Mouse (Mus musculus): ENCODE results near the gene Fam193a. TPM values are rescaled to one million over a fixed set of nuclear protein-coding genes. Genes with fewer than 3 reads are reported as not detected.

Fam193a gene
- polyA plus RNA-seq, 1 experiment, result 40.2 TPM

DNA sequence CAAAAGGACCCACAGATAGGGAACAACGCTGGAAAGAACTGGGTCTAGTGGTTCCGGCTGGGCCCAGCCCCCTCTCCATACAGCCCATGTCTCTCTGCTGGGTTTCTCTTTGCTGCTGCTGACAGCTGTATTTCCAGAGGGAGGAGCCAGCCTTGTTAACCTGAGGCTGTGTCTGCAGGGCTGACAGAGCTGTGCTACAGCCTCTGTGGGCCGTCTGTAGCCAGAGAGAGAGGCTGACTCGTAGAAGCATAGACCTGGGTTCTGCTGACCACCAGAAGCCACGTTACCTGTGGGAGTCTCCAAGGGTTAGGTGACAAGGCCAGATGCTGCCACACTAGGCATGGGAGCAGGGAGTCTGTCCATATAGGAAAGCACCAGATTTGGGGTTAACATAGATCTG lies 163.3 kb downstream of the Fam193a start:
- no peaks in the 10 kb centered on the region for H3K9me3 ChIP-seq (replicated peaks; ENCODE audit: control insufficient read depth, insufficient read depth, low read length, poor library complexity, severe bottlenecking)
- TF ChIP-seq CTCF (IDR thresholded peaks at IDR 0.05; ENCODE audit: low read depth, low read length) (no peak), POLR2A (IDR thresholded peaks at IDR 0.05; ENCODE audit: insufficient read depth, low read length) (no peak), EP300 (IDR thresholded peaks at IDR 0.05; ENCODE audit: insufficient read depth, low read depth, low read length) (no peak)
- no peaks in the 10 kb centered on the region for H3K4me1 ChIP-seq (ENCODE audit: control insufficient read depth, insufficient read depth, low read length)
- H3K27ac ChIP-seq (ENCODE audit: insufficient read depth, low read length), result no peak overlapping the region
- no peak overlapping the region for H3K9ac ChIP-seq (ENCODE audit: low read depth, poor library complexity, severe bottlenecking)
- H3K27me3 ChIP-seq (ENCODE audit: control insufficient read depth, insufficient read depth, low read length, poor library complexity, severe bottlenecking), result no peaks in the 10 kb centered on the region
- no peaks in the 10 kb centered on the region for H3K36me3 ChIP-seq (ENCODE audit: control insufficient read depth, insufficient read depth, low read length, poor library complexity, severe bottlenecking)
- H3K4me3 ChIP-seq (ENCODE audit: low read depth, low read length), result no peak overlapping the region

DNA sequence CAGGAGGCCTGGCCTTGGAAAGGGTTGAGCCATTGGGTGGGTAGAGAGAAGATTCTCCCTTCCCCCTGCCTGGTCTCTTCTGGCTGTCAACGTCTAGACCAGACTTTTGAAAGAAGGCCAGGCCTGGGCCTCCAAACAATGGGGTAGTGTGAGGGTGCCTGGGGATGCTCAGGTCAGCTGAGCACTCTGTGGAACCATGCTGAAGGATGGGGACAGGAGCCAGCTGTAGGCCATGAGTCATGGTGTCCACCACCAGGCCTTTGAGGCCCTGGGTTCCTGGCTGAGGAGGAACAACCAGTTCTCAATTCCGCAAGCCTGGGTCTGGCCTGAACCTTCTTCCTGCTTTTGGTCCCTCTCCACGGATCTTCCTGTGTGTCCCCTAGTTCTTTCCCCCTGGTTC lies 164.1 kb downstream of the Fam193a start:
- Histone ChIP-seq H3K9me3 (replicated peaks; ENCODE audit: control insufficient read depth, insufficient read depth, low read length, poor library complexity, severe bottlenecking) (no peaks in the 10 kb centered on the region), H3K36me3 (ENCODE audit: control insufficient read depth, insufficient read depth, low read length, poor library complexity, severe bottlenecking) (no peaks in the 10 kb centered on the region), H3K27ac (ENCODE audit: insufficient read depth, low read length) (no peak overlapping the region), H3K9ac (ENCODE audit: low read depth, poor library complexity, severe bottlenecking) (no peak overlapping the region), H3K4me3 (ENCODE audit: low read depth, low read length) (no peak overlapping the region), H3K4me1 (ENCODE audit: control insufficient read depth, insufficient read depth, low read length) (no peaks in the 10 kb centered on the region), H3K27me3 (ENCODE audit: control insufficient read depth, insufficient read depth, low read length, poor library complexity, severe bottlenecking) (no peaks in the 10 kb centered on the region)
- TF ChIP-seq EP300 (IDR thresholded peaks at IDR 0.05; ENCODE audit: insufficient read depth, low read depth, low read length) (no peak), POLR2A (IDR thresholded peaks at IDR 0.05; ENCODE audit: insufficient read depth, low read length) (no peak), CTCF (IDR thresholded peaks at IDR 0.05; ENCODE audit: low read depth, low read length) (no peak)

DNA sequence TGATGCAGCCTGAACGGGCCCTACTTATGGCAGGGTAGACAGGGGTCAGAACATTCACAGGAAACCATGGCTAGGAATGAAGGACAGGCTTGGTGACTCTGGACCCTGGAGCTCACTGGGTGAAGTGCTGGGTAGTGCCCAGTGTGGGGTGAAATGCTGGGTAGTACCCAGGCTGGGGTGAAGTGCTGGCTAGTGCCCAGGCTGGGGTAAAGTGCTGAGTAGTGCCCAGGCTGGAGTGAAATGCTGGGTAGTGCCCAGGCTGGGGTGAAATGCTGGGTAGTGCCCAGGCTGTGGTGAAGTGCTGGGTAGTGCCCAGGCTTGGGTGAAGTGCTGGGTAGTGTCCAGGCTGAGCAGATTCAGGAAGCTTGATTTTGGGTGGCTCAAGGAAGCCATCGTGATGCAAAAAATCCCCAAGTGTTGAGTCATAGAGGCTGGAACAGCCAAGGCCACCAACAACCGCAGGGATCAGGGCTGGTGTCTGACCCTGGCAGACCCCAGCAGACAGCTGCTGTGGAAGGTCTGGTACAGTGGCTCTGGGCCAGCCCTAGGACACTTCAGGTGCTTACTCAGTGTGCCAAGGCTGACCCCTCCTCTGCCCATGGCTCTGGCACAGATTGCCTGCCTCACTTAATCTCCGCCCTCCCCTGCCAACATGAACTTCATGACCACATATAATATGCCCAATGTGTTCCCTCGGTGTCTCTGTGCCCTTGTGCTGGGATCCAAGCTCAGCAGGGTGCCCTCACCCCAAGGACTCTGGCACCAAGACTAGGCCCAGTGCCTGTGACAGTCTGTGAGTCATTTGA lies 165.2 kb downstream of the Fam193a start:
- TF ChIP-seq CTCF (IDR thresholded peaks at IDR 0.05; ENCODE audit: low read depth, low read length) (no peak), EP300 (IDR thresholded peaks at IDR 0.05; ENCODE audit: insufficient read depth, low read depth, low read length) (no peak), POLR2A (IDR thresholded peaks at IDR 0.05; ENCODE audit: insufficient read depth, low read length) (no peak)
- Histone ChIP-seq H3K4me1 (ENCODE audit: control insufficient read depth, insufficient read depth, low read length) (no peaks in the 10 kb centered on the region), H3K9ac (ENCODE audit: low read depth, poor library complexity, severe bottlenecking) (no peak overlapping the region), H3K4me3 (ENCODE audit: low read depth, low read length) (no peak overlapping the region), H3K36me3 (ENCODE audit: control insufficient read depth, insufficient read depth, low read length, poor library complexity, severe bottlenecking) (no peaks in the 10 kb centered on the region), H3K9me3 (replicated peaks; ENCODE audit: control insufficient read depth, insufficient read depth, low read length, poor library complexity, severe bottlenecking) (no peaks in the 10 kb centered on the region), H3K27ac (ENCODE audit: insufficient read depth, low read length) (no peak overlapping the region), H3K27me3 (ENCODE audit: control insufficient read depth, insufficient read depth, low read length, poor library complexity, severe bottlenecking) (no peaks in the 10 kb centered on the region)

DNA sequence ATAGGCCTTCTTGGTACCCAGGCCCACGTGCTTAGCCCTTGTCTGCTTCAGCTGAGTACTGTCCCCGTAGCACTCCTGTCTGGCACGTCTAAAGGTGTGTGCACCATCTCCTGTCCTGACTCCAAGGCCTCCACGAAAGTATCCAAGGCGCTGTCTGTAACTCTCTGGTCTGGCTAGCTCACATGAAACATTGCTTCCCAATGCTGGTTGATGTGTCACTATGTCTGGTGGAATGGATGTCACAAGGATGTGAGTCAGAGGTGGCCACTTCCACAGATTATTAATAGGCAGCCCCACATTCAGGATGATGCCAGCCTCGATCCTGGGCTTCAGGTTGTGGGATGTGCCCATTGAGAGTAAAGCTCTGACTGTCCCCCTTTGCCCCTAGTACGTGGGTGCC lies 166.1 kb downstream of the Fam193a start:
- no peak overlapping the region for H3K9ac ChIP-seq (ENCODE audit: low read depth, poor library complexity, severe bottlenecking)
- no peaks in the 10 kb centered on the region for H3K27me3 ChIP-seq (ENCODE audit: control insufficient read depth, insufficient read depth, low read length, poor library complexity, severe bottlenecking)
- H3K36me3 ChIP-seq (ENCODE audit: control insufficient read depth, insufficient read depth, low read length, poor library complexity, severe bottlenecking), result no peaks in the 10 kb centered on the region
- no peak for TF ChIP-seq EP300 (IDR thresholded peaks at IDR 0.05; ENCODE audit: insufficient read depth, low read depth, low read length)
- TF ChIP-seq CTCF (IDR thresholded peaks at IDR 0.05; ENCODE audit: low read depth, low read length), result no peak
- no peak for TF ChIP-seq POLR2A (IDR thresholded peaks at IDR 0.05; ENCODE audit: insufficient read depth, low read length)
- no peaks in the 10 kb centered on the region for H3K9me3 ChIP-seq (replicated peaks; ENCODE audit: control insufficient read depth, insufficient read depth, low read length, poor library complexity, severe bottlenecking)
- no peak overlapping the region for H3K27ac ChIP-seq (ENCODE audit: insufficient read depth, low read length)
- H3K4me1 ChIP-seq (ENCODE audit: control insufficient read depth, insufficient read depth, low read length), result no peaks in the 10 kb centered on the region
- H3K4me3 ChIP-seq (ENCODE audit: low read depth, low read length), result no peak overlapping the region

Other genes with a start within 250 kb of the Fam193a start
- gene Poln, start 200.5 kb upstream of the Fam193a start, polyA plus RNA-seq (2011; ENCODE audit: insufficient read depth, insufficient read length, low read depth, missing spikeins), result 1.4 and 1.5 TPM in 2 replicates
- 43.2 and 47.6 TPM in 2 replicates for gene Haus3, start 200.4 kb upstream of the Fam193a start, polyA plus RNA-seq (2011; ENCODE audit: insufficient read depth, insufficient read length, low read depth, missing spikeins)
- gene Mxd4, start 182.2 kb upstream of the Fam193a start, polyA plus RNA-seq (2011; ENCODE audit: insufficient read depth, insufficient read length, low read depth, missing spikeins), result 4.3 and 6.5 TPM in 2 replicates
- gene Zfyve28, start 81.5 kb upstream of the Fam193a start, polyA plus RNA-seq (2011; ENCODE audit: insufficient read depth, insufficient read length, low read depth, missing spikeins), result 2.0 and 2.8 TPM in 2 replicates
- not detected in 2 replicates for gene Cfap99, start 81.3 kb upstream of the Fam193a start, polyA plus RNA-seq (2011; ENCODE audit: insufficient read depth, insufficient read length, low read depth, missing spikeins)
- gene Rnf4, start 33.6 kb upstream of the Fam193a start, polyA plus RNA-seq (2011; ENCODE audit: insufficient read depth, insufficient read length, low read depth, missing spikeins), result 210 and 215 TPM in 2 replicates
- gene Tnip2, start 144.1 kb downstream of the Fam193a start, polyA plus RNA-seq (2011; ENCODE audit: insufficient read depth, insufficient read length, low read depth, missing spikeins), result 10.1 and 14.0 TPM in 2 replicates
- 2.6 and 2.8 TPM in 2 replicates for gene Sh3bp2, start 155.9 kb downstream of the Fam193a start, polyA plus RNA-seq (2011; ENCODE audit: insufficient read depth, insufficient read length, low read depth, missing spikeins)
- 71.7 and 76.9 TPM in 2 replicates for gene Add1, start 203.7 kb downstream of the Fam193a start, polyA plus RNA-seq (2011; ENCODE audit: insufficient read depth, insufficient read length, low read depth, missing spikeins)